In genomic region chr12:79092569-79092968, GRCm38 (mm10) we compare ENCODE assay signal across 8 mouse cellular contexts. TPM values are rescaled to one million over a fixed set of nuclear protein-coding genes. Genes with fewer than 3 reads are reported as not detected.
DNase-seq lines count a peak whose midpoint lies in the region; ATAC-seq lines count a peak whose summit lies in the region.

No protein-coding gene starts in this region.

- intact Hi-C loops in heart, postnatal 10 days (cut with DNase I): loop anchor here (1.0 to 10.0 kb wide), 3 partner anchors 69 to 888 kb away; no protein-coding TSS in a partner anchor

- no peak for ATAC-seq in cerebellum, adult (ENCODE audit: insufficient number of reproducible peaks, low FRiP score, low TSS enrichment)
- ATAC-seq in CD4-positive, CD25-positive, alpha-beta regulatory T cell, adult 4 months: peak; percentile 48
- ATAC-seq in neutrophil, adult 5-6 weeks (ENCODE audit: extremely low read depth, insufficient number of reproducible peaks, low FRiP score, poor library complexity, severe bottlenecking): peak; percentile 59

- peak; percentile 18 to 30 for DNase-seq in cerebellum, adult 18-20 months
- DNase-seq in adrenal gland, postnatal 4 days (ENCODE audit: low spot score in 2 of 2): peak; percentile 6 to 42
- peak; percentile 42 to 62 for DNase-seq in heart, postnatal 10 days
- DNase-seq in left cerebral cortex, adult 18-20 months (ENCODE audit: low spot score in 2 of 2): peak; percentile 28 to 61
- peak; percentile 54 to 75 for DNase-seq in thymus, postnatal 10 days (ENCODE audit: low spot score in 2 of 2)

RNA-seq across cellular contexts. Expression of gene Pigh, which starts 3.1 kb away (rescaled TPM):
- 10 to 100 TPM; 31.8 to 35.7 TPM for polyA plus RNA-seq in CD4-positive, CD25-positive, alpha-beta regulatory T cell, adult 4 months (2017; shearing (Covaris generic))
- total RNA-seq in adrenal gland, postnatal 4 days (2021): 10 to 100 TPM; 10.7 to 12.5 TPM
- 1 to 10 TPM; 3.3 to 5.4 TPM for total RNA-seq in heart, postnatal 10 days (2021)
- total RNA-seq in left cerebral cortex, adult 18-20 months (2021): 1 to 10 TPM; 8.3 to 9.6 TPM
- 6.1 and 9.7 TPM in 2 replicates for total RNA-seq in neutrophil, adult 5-6 weeks (2017)

RNA-seq across cellular contexts. Expression of gene Arg2, which starts 38.0 kb away (rescaled TPM):
- polyA plus RNA-seq in CD4-positive, CD25-positive, alpha-beta regulatory T cell, adult 4 months (2017; shearing (Covaris generic)): under 1 TPM in 1 of 2 experiments, not detected in 1; 0.38 TPM
- 1 to 10 TPM in 1 of 2 experiments, under 1 TPM in 1; 0.65 to 1.1 TPM for total RNA-seq in adrenal gland, postnatal 4 days (2021)
- not detected for total RNA-seq in heart, postnatal 10 days (2021)
- 1 to 10 TPM; 2.0 to 2.7 TPM for total RNA-seq in left cerebral cortex, adult 18-20 months (2021)
- total RNA-seq in neutrophil, adult 5-6 weeks (2017): 151 and 165 TPM in 2 replicates

Comparison
In these comparisons a context has a peak if more than half of its experiments do, and no peak if none do; other contexts are left out.
1. RNA of gene Arg2, which starts 38.0 kb away (total RNA-seq): 151 to 165 TPM in neutrophil, adult 5-6 weeks; 2.0 to 2.7 TPM in left cerebral cortex, adult 18-20 months, 0.65 to 1.1 TPM in adrenal gland, postnatal 4 days and not detected in heart, postnatal 10 days; every median in the first group is over 10 times any median in the second.
2. Peak in every context shown above with its lines, with median percentiles within 50 percentile points of each other: DNase-seq.